Mouse (Mus musculus) ovary, adult 18-20 months (tissue): Measurements from ENCODE around the gene Dvl2.
"Not testable (repeated sequence)": the region's sequence is repeated elsewhere in the genome, so short reads cannot be mapped to it uniquely, and the experiment has no call there.

Source experiments
- DNase-seq: peaks from one replicate; pipeline ENCODE4 v3.0.0; 2022; ENCODE audit warnings: low spot score, mixed read lengths

The Dvl2 gene

DNA sequence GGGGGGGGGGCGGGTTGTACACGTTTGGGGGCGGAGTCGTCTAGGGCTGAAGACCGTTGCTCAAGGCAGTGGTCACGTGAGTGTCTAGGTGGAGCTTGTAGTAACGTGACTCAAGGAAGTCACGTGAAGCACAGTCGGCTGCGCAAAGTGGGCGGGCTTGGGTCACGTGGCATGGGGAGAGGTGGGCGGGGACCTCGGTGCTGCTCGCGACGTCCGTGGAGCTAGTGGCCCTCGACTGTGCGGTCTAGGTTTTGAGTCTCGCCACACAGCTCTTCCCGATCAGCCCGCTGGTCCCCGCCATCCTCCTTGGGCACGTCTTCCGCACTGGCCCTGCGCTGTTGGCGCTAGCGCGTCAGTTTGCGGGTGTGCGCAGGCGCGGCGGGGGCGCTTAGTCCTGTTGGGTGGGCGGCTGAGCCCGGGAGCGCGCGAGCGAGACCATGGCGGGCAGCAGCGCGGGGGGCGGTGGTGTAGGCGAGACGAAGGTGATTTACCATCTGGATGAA lies at the start of gene Dvl2:
Gene Dvl2, plus strand, starts transcription at position 200 of the 503 bp plus-strand sequence.
- DNase-seq = peak; percentile 90

DNA sequence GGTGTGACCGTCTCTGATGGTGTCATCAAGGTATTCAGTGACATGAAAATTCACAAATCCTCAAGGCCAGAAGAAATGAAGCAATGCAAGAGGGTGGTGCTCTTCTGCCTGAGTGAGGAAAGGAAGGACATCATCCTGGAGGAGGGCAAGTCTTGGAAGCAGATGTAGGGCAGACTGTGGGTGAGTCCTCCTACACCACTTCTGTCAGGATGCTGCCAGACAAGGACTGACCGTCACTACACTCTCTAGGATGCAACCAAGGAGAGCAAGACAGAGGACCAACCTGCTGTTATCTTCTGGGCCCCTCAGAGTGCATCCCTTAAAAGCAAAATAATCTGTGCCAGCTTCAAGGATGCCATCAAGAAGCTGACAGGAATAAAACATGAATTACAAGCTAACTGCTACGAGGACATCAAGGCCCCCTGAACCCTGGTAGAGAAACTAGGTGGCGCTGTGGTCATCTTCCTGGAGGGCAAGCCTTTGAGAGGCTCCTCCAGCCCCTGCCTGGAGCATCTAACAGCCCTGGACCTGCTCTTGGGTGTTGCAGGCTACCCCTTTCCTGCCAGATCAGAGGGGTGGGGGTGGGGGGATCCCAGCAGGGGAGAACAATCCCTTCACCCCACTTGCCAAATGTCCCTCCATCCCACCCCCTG lies 49.5 kb upstream of the Dvl2 start:
- no peak for DNase-seq

DNA sequence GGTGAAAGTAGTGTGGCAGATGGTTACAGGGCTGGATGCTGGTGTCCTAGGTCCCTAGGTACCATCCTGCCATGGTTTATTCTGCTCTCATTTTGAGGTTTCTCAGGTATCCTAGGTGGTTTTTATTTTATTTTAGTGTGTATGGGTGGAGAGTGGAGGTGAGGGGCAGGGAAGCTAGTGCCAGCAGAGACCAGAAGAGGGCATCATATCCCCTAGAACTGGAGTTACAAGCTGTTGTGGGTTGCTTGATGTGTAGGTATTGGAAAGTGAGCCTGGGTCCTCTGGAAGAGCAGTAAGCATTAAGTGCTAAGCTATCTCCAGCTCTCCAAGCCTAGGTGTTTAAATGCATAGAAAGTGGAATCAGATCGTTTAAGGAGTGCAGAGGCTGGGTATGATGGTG lies 48.1 kb upstream of the Dvl2 start:
- no peak for DNase-seq

DNA sequence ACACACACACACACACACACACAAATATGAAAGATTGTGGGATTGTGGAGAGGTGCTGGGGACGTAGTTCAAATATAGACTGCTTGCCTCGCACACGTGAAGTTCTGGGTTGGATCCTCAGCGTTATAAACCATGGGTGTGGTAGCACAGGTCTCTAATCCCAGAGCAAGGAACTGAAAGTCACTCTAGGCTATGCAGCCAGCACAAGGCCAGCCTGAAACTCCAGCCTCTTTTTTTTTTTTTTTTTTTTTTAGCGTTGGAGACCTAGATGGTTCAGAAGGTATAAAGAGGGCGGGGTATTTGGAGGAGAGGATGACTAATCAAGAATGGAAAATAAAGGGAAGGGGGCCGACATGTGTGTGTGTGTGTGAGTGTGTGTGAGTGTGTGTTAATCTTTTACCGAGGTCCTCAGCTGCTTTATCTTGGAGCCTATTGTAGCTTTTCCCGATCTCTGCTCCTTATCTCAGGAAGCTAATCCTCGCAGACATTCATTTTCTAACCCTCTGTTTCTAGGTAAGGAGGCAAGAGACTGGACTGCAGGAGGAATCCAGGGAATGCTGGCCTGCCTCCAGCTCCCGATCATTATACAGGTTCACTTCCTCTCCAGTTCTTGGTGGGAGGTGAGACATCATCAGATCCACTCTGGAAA lies 47.0 kb upstream of the Dvl2 start:
- no peak for DNase-seq

DNA sequence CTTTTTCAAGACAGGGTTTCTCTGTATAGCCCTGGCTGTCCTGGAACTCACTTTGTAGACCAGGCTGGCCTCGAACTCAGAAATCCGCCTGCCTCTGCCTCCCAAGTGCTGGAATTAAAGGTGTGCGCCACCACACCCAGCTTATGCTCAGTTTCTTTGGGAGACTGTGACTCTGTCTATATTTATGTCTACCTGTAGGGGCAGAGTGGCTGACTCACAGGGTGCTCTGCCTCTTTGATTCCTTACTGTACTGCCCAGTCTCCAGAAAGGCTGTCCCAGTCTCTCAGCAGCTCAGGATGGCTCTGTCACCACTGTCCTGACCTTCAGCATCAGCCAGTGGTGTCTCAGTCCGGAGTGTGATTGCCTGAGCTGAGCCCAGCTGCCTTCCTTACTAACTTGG lies 44.8 kb upstream of the Dvl2 start:
- DNase-seq = not testable (repeated sequence)

DNA sequence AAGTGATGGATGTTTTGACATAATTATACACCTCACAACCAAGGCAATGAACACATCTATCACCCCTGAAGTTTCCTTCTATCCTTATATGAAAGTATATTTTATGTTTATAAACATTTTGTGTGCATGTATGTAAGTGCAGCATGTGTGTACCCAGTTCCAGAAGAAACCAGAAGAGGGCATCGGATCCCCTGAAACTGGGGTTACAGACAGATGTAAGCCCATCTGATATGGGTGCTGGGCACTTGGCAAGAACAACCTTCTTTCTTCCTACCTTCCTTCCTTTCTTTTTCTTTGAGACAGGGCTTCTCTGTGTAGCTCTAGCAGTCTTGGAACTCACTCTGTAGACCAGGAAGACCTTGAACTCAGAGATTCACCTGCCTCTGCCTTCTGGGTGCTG lies 44.2 kb upstream of the Dvl2 start:
- DNase-seq = no peak

DNA sequence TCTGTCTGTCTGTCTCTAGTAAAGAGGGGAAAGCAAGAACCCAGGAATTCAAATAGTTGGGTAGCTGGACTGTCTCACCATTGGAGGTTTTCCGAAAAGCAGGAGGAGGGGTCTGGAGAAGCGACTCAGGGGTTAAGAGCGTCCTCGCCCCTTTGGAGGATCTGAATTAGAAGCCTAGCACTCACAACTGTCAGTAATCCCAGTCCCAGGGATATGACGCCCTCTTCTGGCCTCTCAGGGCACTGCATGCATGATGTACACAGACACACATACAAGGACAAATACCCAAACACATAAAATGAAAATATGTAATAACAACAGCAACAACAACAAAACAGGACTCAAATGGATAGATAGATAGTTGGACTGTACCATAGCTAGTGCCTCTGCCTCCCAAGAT lies 39.8 kb upstream of the Dvl2 start:
- no peak for DNase-seq

DNA sequence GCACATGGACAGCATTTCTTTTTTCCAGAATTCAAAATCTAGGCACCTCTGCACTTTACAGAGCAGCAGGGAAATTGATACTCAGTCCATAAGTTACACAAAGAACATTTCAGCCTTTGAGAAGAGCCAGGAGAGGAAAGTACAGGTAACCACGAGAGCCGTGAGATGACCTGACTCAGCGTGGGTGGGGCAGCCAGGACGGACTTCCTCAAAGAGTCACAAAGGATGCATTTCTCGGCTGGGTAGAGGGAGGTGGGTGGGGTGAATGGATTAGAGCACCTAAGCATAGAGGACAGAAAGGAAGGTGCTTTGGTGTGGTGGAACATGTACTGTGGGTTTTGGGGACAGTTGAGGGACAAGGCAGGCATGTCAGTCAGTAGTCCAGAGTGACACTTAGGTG lies 38.6 kb upstream of the Dvl2 start:
- DNase-seq = no peak

DNA sequence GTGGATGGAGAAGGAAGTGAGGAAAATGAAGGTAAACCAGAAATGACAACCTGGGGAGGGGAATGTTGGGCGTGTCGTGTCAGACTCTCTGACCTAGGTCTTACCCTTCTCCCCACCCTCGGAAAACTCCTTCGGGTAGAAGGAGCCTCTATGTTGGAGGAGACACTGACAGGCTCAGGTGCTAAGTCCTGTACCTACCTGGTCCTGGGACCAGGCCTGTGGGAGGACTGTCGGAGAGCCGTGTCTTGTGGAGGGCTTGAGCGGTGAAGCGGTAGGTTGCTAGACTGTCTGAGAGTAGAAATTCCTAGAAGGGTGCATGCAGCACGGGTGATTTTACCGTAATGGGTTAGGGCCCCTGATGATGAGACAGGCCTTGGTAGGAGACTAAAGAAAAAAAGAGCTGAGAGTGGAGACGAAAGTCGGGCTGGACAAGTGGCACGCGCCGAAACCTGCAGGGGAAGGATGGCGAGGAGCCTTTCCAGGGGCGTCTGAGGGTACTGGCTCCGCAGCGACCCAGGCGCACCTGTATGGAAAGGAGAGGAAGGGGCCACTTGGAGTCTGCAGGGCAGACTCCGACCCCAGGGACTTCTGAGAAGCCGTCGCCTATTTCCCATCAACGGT lies 35.6 kb upstream of the Dvl2 start, which contains the start of gene Cldn7:
Gene Cldn7, plus strand, starts transcription at position 130 of the 621 bp plus-strand sequence.
- DNase-seq = no peak

DNA sequence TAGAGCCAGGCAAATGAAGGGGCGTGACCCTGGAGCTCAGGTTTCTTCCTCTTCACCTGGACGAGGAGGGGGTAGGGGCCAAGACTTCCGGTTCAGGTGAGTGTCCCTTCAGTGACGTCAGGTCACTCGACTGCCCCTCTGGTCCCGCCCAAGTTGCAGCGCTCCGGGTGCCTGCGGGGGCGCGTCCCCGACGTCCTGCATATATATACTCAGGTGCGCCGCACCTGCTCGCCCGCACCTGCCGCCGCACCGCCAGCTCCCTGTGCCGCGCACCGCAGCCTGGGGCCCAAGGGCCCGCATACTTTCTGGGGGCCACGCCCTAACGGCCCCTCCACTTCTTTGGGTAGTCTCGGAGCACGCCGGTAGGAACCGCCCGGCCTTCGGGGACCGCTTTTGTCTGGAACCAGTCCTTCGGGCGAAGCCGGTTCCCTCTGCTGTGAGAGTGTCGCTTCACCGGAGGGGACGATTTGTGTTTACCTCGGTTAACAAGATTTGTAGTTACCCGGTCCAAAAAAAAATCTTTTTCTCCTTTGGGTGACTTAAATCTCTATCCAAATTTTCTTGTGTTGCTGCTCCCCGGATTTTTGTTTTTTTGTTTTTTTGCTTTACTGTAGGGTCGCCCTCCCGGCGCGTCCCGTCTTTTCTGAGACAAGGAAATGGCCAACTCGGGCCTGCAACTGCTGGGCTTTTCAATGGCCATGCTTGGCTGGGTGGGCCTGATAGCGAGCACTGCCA lies 35.0 kb upstream of the Dvl2 start:
- no peak for DNase-seq

DNA sequence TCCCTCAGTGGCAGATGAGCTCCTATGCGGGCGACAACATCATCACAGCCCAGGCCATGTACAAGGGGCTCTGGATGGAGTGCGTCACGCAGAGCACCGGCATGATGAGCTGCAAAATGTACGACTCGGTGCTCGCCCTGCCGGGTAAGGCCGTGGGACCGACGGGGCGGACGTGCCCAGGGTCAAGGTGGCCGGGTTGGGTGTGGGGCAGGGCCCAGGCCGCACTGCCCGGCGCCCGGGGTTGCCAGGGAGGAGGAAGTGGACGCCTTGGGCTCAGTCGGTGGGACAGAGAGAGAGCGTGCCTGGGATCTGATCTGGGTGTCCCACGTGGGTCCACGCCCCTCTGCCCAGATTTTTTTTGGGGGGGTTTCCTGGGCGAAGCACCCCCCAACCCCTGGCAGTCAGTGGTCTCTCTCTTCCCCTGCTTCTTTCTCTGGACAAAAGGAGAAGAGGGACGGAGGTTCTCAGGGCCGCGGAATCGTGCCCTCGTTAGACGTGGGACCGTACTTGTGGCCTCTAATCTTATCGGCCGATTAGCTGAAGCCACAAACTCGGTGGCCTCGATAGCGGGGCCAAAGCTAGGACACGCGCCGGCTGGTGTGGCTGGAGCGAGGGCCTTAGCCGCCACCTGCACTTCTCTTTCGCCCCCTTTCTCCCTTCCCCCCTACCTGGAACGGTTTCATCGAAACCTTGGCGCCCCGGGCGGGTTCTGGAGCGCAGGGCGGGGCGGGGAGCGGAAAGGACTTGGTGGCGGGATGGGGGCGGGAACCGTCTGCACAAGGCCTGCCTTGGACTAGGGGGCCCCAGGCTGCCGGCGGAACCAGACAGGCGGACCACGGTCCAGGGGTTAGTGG lies 34.2 kb upstream of the Dvl2 start:
- no peak for DNase-seq

DNA sequence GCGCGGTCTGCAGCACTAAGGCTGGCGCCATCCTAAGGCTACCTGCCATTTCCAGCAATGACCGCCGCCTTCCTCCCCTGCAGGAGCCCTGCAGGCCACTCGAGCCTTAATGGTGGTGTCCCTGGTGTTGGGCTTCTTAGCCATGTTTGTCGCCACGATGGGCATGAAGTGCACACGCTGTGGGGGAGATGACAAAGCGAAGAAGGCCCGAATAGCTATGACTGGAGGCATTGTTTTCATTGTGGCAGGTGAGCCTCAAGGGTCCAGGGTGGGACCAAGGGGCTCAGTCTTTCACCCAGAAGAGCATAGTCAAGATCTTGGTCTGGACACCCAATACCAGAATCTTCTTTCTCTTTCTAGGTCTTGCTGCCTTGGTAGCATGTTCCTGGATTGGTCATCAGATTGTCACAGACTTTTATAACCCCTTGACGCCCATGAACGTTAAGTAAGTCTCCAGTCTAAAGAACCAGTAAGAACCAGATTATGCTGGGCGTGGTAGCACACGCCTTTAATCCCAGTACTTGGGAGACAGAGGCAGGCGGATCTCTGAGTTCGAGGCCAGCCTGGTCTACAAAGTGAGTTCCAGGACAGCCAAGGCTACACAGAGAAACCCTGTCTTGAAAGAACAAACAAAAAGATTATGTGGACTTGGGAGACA lies 33.4 kb upstream of the Dvl2 start:
- no peak for DNase-seq

DNA sequence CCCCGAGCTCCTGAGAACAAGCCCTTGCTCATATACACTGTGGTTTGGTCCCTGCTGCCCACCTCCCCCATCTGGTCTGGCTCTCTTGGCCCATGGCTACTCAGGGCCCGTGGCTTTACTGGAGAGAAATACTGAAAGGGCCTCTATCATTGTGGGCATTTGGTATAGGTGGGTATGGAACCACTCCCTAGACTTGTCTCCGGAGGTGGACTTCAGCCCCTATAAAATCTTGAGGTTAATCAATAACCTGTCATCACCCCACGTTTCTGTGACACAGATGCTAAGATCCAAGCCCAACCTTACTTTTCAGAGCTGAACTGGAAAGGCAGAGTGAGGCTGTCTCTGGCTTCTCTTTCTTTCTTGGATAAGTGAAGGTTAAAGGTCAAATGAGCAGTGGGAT lies 31.6 kb upstream of the Dvl2 start:
- DNase-seq = no peak

DNA sequence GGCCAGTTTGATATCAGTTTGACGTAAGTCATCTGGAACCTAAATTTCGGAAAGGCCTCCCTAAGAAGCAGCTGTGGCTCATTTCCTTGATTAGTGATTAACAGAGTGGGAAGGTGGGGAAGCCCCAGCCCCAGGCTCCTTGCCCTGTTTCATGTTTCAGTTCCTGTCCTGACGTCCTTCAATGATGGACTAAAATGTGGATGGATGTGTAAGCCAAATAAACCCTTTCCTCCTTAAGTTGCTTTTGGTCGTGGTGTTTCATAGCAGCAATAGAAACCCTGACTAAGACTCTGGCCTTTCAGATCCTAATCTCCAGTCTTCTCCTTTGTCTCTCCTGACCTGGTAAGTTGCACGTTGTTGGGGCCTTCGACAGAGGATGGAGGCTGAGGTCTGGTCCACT lies 30.2 kb upstream of the Dvl2 start:
- DNase-seq = no peak

DNA sequence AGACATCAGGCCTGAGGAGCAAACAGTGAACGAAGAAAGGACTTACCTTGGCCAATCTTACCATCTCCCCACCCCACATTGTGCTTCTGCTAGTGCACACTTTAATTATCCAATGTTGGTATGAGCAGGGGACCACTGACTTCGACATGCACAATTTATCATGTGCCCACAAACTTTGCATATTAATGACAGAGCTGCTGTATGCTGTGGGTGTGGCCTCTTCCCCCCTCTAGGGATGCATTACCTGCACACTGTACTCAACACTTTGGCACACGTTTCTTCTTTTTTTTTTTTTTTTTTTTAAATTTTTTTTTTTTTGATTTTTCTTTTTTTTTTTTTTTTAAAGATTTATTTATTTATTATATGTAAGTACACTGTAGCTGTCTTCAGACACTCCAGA lies 29.6 kb upstream of the Dvl2 start:
- no peak for DNase-seq

DNA sequence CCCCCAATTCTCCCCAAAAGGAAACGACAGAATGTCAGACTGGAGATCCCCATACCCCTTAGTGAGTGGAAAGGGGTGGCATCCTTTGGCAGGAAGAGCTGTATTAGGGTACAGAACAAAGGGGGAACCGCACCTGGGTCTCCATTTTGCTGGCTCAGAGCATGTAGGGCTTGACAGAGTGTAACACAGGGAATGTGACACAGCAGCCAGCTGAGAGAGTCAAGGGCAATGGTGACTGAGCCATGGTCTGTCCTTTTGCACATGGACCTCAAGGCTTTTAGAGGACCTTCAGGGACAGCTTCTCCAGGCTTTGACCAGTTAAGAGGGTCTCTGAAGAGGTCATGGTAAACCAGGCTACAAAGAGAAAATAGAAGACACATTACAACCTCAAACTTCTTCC lies 25.5 kb upstream of the Dvl2 start:
- DNase-seq = no peak

DNA sequence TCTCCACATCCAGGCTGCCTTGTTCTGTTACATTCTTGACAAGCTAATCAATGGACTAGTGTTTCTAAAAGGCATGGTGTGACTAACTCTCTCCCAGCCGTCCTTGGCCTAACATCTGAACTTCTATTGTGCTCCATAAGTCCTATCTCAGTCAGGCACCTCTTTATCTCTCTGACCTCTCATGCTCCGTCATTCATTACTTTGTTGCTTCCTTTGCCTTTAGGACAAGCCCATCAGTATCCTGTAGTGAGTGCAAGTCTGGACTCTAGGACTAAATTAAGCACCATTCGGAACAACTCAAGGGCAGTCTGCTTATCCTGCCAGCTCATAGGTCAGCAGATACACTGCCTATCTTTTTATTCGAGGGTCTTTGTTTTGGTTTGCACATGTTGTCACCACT lies 24.1 kb upstream of the Dvl2 start:
- DNase-seq = no peak

DNA sequence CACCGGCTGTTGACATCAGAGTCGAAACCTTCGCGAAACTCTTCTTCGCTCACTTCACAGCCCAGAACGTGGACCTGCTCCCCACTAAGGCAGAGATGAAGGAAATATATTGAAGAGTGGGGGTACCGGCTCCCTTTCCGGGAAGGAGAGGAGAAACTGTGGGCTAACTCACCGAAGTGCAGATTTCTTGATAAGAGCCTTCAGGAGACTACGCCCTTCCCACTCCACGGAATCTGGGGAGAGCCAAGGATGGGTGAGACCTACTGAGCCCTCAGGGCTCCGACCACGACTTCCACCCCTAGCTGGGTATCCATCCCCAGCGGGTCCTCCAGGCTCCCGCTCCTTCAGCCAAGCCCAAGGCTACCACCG lies 20.6 kb upstream of the Dvl2 start:
- DNase-seq = no peak

DNA sequence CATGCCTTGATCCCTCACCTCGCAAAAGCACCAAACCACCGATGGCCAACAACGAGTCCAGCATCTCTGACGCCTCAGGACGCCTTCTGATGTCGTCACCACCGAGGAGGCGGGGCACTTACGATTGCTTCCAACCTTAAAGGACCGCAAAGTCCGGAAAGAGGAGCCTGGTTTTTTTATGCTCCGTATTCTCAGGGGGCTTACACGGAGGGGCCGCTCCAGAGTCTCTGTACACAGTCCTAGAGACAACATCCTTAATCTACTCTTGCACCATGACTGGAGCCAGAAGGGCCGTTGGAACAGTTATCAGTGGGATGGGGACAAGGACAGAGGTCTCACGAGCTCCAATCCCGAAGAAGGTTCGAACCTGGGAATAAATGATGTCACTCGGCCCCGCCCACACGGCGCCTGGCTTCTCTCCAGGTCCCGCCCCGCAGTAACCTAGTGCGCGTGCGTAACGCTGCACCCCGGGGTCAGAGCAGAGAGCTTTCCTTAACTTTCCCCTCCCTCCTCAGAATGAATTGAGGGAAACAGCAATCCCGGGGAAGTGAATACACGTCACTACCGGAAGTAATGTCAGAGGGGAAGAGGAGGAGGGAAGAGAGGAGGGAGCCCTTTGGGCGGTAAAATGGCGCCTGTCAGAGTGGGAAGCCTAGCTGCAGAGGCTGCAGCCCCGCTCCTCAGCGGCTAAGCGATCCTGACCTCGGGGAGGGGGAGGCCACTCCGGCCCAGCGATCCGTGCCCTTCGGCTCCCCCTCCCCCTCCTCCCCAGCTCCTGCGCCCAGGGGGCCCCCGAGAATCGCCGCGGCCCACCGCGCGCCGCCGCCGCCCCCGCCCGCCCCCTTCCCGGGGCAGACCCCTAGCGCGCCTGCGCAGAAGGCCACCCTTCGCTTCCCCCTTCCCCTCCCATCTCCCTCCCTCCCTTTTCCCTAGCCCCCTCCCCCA lies 19.9 kb upstream of the Dvl2 start:
- peak; percentile 95 for DNase-seq

DNA sequence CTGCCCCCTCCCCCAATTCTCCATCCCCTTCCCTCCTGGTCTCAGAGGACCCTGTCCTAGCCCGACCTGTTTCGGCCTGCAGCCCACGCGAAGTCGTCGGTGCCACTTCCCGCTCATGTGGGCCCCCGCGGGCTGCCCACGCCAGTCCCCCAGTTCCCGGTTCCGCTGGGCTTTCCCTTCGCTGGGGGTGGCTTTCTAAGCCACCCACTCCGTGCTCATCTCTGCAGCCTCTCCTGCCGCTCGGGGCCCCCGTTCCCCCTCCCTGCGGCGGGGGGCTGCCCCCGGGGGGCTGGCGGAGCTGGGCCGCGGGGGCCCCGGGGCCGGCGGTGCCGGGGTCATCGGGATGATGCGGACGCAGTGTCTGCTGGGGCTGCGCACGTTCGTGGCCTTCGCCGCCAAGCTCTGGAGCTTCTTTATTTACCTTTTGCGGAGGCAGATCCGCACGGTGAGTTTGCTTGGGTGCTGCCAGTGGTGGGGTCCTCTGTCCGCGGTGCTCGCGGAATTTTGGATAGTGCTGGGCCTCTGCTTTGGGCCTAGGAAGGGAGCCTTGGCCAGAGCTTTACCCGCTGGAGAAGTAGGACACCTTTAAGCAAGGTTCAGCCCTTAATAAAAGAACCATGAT lies 19.1 kb upstream of the Dvl2 start, which contains the start of gene Ctdnep1:
Gene Ctdnep1, plus strand, starts transcription at position 16 of the 622 bp plus-strand sequence.
- DNase-seq = no peak
